Mouse (Mus musculus): ENCODE measurements around the gene Psmd6.

Gene Psmd6

DNA sequence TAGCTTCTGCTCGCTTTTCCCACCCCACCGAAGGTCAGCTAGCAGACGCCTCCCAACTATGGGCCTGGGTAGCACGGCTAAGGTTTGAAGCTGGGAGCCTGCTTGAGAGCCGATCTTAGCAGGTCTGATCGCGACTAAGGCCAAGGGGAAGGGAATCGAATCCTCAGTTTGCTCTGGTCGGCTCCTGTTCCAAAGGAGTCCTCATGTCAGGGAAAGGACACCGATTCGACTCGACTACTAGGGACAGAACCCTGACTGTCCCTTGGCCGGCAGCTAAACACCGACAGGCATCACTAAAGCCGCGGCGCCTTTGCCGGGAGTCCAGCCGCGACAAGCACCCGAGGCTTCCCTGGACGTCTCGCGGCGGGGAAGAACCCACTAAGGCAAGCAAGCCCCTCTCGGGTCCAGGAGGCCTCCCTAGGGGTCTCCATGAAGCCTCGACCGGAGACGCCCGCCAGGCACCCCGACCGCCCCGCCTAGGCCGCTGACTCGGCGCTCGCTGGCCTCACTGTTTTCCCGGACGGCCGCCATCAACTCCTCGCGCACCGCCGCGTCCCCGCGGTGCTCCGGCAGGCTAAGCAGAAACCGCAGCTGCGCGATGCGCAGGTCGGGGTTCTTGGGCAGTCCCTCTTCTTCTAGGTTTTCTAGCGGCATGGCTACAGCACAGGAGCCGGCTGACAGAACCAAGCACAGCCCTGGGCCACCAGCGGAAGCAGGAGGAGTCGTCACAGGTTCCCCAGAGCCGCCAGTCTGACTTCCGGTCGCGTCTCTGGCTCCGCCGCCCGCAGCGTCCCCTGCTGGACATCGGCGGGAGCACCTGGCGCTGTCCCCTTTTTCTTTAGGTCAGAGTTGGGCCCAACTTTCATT is at the start of gene Psmd6:
Gene Psmd6 (minus strand): TSS at position 755 of the 867 bp plus-strand sequence.
- peak; percentile 89 for DNase-seq (ENCODE audit: low read depth, low spot score)

DNA sequence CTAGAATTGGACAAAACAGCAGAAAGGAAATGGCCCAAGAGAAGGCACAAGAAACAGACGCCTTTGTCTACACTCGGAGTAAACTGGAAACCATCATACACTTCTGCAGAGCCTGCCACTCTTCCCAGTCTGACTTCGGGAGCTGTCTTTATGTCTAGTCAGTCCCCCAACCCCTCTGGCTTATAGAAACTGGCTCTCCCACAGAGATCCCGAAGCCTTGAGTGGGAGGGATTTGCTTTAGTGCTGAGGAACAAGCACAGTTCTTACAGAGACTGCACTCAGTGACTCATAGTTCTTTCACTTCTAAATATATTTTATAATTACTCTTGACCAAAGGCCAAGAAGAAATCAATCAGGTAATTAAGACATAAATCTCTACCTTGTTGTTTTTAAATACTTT is 10.1 kb downstream of the Psmd6 start:
- DNase-seq (ENCODE audit: low read depth, low spot score) = no peak

DNA sequence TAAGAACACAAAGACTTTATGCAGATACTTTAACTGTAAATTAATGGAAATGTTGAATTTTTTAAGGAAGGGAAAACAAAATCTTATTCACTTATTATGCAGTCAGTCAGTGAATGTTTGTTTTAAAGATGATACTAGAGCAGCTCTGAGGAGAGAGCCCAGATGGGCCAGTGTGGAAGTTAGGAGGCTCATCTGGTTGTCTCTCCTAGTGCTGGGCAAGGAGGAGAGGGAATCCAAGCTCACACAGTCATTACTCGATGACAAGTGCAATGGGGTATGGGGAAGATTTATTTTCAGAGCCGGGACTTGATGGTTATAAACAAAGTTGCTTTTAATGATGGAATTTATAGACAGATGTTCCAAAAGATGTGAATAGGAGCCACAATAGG is 15.9 kb downstream of the Psmd6 start:
- DNase-seq (ENCODE audit: low read depth, low spot score) = no peak

DNA sequence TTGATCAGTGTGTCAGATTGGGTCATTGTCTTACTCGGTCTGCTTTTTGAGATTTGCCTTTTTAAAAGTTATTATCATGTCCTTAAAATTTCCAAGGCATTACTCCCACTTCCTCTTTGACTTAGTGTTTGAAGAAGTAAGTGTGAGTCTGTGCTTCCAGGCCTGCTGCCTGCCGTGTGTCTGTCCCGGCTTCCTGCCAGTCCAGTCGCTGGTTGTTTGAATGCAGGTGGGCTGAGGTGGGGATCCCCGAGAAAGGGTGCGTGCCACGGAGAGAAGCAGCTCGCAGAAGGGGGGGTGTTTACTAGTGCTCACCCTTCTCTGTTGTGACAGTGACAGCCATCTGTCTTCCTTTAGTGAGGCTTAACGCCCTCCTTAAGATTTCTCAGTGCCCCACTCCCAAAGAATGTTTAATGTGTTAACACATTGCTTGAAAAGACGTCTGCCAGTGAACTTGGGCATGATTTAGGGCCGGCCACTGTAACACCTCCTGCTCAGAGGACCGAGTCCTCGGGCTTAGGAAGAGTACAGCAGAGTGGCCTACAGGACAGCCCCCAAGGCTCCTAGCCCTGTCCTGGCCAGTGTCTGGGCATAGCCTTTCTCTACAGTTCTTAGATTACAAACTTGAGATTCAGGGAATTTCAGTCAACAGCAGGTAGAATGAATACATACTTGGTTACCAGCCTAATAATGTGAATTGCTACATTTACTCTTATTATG is 16.4 kb downstream of the Psmd6 start:
- DNase-seq (ENCODE audit: low read depth, low spot score) = no peak

DNA sequence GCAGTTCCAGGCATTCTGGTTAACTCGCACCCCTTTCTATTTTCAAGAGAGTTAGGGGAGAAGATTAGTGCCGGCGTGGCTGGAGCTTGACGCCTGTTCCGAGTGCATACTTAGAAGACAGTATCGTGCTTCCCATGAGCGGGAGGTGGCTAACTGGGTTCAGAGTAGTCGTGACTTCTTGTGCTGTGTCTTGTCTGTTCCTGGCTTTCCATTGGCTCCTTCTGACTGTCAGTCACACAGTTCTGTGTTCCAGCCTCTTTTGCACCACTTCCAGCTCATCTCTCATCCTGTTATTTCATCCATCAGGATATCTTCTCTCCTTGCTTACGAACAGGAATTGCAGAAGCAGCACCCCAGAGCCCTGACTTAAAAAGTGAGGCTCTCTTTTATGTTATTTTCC is 19.5 kb downstream of the Psmd6 start:
- no peak for DNase-seq (ENCODE audit: low read depth, low spot score)

DNA sequence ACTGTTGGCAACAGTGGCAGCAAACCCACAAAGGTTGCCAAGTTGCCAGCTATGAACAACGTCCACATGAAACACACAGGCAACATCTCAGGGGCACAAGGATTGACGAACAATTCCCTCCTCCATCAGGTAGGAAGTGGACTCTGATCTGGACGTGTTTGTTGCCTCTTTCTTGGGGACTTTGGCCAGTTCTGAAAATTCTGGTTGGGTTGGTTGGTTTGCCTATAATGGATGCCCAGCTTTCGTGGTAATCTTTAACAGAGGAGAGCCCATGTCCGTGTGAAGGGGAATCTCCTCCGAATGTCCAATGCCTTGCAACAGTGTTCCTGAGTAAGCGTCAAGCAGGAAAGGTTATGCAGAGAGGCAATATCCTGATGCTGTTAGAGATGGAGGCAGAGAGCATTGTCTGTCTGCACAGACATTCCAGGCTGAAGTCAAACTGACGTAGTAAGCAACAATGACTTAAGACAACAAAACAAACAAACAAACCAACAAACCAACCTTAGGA is 20.0 kb downstream of the Psmd6 start:
- DNase-seq (ENCODE audit: low read depth, low spot score) = no peak

DNA sequence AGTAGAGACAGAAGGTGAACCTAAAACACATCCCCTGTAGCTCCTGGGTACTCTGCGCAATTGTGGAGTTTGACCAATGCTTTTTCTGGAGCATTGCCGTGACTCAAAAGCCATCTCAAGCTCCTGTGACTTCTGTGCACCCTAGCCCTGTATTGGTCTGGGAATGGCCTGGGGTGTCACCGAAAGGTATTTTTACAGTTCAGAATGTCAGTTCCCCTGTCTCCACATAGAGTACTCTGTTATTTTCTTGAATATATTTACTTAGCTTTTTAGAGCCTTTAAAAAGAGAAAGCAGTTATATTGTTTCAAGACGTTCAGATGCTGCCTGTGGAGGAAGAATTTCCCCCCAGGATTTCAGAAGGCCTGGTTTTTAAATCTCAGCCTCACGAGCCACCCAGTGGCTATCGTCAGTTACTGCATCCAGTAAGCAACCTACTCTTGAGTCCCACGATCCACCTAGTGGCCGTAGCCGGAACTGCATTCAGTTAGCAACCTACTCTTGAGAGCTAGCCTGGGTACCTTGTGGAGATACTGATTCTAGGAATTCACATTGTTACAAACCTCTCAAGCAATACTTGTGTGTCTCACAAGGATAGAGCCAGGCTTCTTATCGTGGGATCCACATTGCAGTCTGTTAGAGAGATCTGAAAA is 22.3 kb downstream of the Psmd6 start:
- peak; percentile 91 for DNase-seq (ENCODE audit: low read depth, low spot score)

DNA sequence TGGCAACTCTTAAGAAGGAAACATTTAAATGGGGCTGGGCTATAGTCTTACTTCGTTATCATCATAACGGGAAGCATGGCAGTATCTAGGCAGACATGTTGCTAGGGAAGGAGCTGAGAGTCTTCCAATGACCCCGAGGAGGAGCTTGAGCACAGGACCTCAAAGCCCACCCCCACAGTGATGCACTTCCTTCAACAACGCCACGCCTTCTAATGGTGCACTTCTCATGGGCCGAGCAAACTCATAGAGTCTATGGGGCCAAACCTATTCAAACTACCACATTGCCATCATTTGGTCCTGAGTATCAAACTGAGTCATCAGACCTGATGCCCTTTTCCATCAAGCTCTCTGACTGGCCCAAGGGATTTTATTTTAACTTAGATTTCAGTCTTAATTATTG is 30.2 kb downstream of the Psmd6 start:
- DNase-seq (ENCODE audit: low read depth, low spot score) = peak; percentile 9

DNA sequence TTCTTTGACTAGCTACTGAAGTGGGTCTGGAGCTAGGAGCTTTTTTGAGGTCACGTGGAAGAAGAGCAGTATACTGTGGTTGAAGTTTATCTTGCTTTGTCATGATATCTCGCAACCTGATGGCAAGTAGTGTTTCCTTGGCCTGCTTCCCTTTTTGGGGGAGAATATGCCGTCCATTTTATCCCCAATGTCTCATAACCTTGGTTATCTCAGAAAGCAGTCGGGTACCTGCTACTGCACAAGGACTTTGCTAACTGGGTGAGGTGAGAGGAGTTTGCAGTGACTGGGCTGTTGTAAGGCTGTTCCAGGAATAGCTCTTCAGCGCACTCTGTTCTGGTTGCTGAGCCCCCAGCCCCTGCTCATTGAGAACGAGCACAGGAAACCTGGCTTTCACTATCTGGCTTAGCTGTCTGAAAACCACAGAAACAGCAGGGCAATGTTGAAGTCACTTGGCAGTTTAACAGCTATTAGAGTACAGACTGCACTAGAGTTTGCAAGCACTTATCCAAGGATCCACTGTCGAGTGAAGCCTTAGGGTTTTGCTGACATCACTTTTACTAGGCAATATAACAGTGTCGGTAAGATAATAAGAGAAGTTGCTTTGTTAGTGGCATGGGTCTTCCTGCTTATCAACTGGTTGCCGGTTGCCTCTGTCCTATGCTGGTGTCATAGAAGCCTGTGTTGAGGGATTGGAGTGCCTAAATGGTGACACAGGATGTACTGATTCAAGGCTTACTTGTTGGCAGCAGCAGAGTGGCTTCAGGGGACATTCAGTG is 32.6 kb downstream of the Psmd6 start:
- DNase-seq (ENCODE audit: low read depth, low spot score) = no peak

DNA sequence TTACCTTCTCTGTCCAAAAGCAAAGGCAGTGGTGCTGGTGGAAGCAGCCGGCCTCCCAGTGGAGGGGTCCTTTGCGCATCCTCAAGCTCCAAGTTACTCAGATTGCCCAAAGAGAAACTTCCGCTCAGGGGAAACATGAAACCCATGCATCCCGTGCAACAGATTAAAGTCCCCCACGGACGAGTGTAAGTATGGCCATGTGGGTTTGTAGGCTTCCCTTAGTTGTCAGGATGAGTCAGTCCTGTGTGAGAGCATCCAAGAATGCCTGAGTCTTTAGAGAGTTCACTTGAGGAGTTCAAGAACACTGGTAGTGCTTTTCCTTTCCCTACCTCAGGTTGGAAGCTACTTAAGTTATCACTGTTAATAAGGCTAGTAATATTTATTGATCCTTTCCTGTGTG is 33.4 kb downstream of the Psmd6 start:
- DNase-seq (ENCODE audit: low read depth, low spot score) = no peak

DNA sequence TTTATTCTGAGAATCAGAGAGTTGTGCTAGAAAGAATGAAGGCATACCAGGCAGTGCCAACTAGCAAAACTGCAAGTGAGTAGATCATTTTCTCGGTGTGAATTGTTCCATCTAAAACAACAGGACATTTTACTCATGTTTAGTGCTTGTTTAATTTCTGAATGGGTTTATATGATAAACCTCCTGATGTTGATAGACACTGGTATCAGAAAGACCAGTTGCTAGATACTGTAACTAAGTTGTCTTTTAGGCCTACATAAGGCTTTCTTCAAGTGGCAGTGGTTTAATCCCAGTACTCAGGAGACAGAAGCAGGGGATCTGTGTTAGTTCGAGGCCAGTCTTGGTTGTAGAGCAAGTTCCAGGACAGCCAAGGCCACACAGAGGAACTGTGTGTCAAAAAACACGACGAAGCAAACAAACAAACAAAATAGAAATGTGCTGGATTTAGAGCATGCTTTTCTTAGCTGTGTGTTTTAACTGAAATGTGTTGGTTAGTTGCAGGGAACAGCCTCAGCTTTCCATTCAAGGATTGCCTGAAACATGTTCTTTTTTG is 34.0 kb downstream of the Psmd6 start:
- DNase-seq (ENCODE audit: low read depth, low spot score) = no peak

DNA sequence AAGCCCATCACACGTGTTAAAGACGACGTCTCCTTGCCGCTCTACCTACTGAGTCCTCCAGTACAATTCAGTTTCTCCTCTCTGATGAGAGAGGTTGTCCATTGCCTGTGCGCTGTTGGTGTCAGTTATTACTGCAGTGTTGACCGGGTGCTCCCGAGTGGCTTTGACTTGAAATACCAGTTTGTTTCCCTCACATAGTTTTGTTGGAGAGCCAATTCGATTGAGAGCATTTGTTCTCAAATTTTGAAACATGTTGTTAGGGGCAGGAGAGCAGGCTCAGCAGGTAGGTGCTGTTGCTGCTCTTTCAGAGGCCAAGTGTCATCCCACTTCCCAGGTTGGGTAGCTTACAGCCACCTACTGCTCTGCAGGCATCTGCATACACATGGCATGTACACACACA is 37.0 kb downstream of the Psmd6 start:
- no peak for DNase-seq (ENCODE audit: low read depth, low spot score)

DNA sequence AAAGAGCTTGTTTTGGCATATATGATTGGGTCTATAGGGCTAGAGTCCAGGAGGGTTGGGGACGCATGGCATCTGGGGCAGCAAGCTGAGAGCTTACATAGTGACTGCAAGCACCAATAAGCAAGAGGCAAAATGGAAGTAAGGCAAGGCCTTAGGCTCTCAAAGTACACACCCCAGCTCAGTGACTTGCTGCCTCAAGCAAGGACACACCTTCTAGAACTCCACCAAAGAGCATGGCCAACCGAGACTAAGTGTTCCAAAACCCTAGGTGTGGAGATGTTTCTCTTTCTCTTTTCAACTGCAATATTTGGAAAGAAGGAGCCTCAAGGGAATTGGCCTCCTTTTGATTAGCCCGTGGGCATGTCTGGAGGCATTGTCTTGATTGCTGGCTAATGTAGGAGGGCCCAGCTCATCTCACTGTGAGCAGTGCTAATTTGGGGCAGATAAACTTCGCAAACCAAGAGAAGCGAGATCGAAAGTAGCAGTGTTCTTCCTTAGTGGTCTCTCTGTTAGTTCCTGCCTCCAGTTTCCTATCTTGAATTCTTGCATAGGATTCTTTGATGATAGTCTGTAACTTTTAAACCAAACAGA is 40.1 kb downstream of the Psmd6 start:
- DNase-seq (ENCODE audit: low read depth, low spot score) = no peak

DNA sequence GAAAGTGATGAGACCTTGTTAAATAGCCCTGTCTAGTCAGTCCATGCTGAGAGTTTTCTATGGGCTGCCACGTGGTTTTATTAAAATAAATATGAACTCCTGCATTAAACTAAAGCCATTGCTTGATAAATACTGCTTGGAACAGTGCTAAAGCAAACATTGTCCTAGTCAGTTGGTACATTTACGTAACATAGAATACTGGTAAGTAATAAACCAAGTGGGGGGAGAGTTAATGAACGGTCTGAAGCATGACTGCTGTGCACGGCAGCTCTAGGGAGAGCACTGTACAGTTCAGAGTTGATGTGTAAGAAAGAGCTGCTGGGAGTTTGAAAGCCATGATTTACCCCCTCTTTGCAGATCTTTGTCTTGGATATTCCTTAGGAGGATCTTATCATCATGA is 49.3 kb downstream of the Psmd6 start:
- no peak for DNase-seq (ENCODE audit: low read depth, low spot score)

DNA sequence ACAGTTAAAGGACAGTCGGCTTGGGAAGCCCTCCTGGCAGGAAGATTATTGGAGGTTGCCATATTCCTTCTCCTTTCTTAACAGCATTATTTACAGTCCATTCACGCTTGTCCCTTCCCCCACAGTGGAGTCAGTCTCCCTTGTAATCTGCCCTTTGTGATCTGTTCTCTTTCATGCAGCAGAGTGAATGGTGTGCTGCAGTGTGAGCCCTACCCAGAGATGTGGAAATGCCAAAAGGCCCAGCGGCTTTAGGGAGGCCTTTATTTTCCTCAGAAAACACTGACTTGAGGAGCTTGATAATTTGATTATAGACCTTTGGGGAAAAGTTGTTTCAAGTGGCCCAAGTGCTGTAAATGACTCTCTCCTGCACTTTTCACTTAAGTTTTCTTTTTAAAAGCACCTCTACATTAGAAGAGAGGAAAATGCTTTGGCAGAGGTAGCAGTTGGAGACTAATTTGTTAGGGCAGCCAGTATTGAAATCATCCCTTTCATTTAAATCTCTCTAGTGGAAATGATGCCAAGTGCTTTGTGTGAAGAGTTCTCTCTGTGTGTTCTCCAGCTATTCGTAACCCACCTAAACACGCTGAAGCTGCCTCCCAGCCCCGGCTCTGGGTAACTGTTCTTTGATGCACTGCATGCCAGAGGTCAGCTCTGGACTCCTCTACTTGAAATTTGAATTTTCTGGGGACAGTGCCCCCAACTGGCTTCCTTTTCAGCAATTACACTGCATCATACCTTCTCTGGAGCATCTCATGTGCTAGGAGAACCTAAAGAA is 50.1 kb downstream of the Psmd6 start:
- DNase-seq (ENCODE audit: low read depth, low spot score) = no peak

DNA sequence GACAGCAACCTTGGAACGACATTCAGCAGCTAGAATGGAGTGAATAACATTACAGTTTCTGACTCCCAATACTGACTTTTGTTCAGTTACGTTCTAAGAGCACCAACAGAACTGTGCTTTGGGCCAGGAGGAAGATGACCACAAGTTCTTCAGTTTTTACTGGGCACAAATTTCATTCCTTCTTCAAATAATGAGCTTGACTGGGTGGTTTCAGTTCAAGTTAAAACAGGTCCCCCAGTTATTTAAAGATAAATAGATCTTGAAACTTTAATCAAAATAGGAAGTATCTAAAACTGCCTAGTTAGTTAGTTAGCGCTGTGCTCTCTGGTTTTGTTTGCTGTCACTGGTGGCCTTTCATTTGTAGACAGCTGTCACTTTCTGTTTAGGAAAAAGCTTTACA is 52.2 kb downstream of the Psmd6 start:
- no peak for DNase-seq (ENCODE audit: low read depth, low spot score)

DNA sequence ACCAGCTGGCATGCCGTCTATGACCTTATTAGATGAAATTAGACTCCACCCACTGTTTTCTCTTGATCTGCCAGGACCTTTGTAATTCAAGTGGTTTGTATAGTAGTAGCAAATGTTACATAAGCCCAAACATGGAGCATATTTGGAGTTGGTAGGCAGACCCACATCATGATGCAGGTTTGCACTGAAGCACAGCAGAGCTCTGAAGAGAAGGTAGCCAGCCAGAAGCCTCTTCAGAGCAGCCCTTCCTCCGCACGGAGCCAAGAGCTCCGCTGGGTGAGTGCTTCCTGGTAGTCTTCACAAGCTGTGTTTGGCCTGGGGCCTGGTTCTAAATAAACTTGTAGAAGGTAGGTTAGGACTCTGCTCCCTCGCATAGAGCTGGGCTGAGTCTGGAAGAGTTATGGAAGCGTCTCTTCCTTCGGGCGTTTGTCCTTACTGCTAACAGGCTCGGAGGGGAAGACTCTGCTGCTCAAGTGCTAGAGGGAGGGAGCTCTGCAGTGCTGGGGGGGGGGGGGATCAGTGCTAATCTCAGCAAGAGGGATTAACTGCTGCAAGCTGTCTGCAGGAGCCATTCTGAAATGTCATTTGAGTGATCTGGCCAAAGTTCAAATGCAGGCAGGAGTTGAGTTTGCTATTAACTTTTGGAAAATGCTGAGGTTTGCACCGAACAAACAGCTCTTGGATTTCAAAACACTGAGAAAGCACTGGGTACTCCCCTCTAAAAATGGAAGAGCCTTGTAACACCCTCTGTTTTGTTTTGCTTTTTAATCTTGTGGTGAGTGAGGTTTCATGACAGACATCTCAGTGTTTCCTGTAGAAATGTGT is 52.9 kb downstream of the Psmd6 start:
- peak; percentile 23 for DNase-seq (ENCODE audit: low read depth, low spot score)

DNA sequence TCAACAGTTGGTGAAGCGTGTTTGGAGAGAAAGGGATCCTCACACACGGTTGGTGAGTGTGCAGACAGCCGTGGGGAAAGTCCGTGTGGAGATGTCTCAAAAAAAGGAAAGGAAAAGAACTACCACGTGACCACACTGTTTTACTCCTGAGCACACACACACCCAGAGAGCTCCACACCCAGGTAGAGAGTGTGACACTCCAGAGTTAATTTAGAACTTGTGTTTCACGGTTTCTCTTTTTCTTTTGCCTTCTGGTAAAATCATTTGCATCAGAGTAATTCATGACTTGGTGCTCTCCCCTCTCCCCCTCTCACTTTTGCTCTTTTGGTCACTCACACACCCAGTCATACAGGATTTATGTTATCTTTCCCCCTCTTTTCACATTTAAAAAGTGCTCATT is 54.5 kb downstream of the Psmd6 start:
- DNase-seq (ENCODE audit: low read depth, low spot score) = no peak

DNA sequence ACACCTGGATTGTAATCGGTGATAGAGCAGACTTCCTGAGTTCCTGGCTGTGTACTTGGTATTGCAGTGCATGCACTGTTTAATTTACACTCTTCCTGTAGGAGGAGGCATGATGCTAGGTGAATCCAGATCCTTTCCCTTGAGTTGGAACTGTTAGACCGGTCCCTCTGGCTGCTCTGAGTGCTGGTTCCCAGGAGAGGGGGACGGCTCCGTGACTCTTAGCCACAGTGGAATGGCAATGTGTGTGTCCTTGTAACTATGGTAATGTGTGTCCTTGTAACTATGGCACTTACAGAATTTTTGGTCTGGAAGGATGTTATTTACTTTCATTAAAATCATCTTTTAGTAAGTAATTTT is 55.7 kb downstream of the Psmd6 start:
- no peak for DNase-seq (ENCODE audit: low read depth, low spot score)

Measured in R1 (cell line).